Mouse (Mus musculus) ES-Bruce4 (cell line): Measurements from ENCODE around the gene Msi2.

Experiments used
- CTCF ChIP-seq: IDR thresholded peaks from one replicate; pipeline ENCODE4 v1.8.1; 2011; ENCODE audit warnings: low read depth, low read length
- EP300 ChIP-seq: IDR thresholded peaks from 2 replicates; pipeline ENCODE4 v1.6.1; 2011; ENCODE audit warnings: low read depth, low read length; ENCODE audit not compliant: insufficient read depth

GRCm38 (mm10) chr11:88351722-88352473, 366.4 kb downstream of the Msi2 start:
- TF ChIP-seq CTCF (no peak), EP300 (no peak)
